Mouse (Mus musculus) embryonic facial prominence, embryonic 10.5 days (tissue): ENCODE measurements around the gene Tmcc3. TPM values are rescaled to one million over a fixed set of nuclear protein-coding genes. Genes with fewer than 3 reads are reported as not detected.

ENCODE experiments used
- DNase-seq: peaks from one replicate; pipeline ENCODE4 v3.0.0-alpha.2; 2017; ENCODE audit warnings: low spot score
- H3K27ac ChIP-seq: fragments of 300-500 bp; sonication (generic); replicated peaks from 2 replicates; pipeline ENCODE4 v1.5.1; 2016; ENCODE audit warnings: mild to moderate bottlenecking
- H3K27me3 ChIP-seq: fragments of 300-500 bp; sonication (generic); replicated peaks from 2 replicates; pipeline ENCODE4 v1.6.1; 2016; ENCODE audit warnings: low read depth, mild to moderate bottlenecking; ENCODE audit not compliant: poor library complexity, severe bottlenecking
- H3K36me3 ChIP-seq: fragments of 300-500 bp; sonication (generic); replicated peaks from 2 replicates; pipeline ENCODE4 v1.6.1; 2016; ENCODE audit warnings: mild to moderate bottlenecking, moderate library complexity
- H3K4me1 ChIP-seq: fragments of 300-500 bp; sonication (generic); 2 replicates; pipeline ENCODE4 v1.6.1; 2016
- H3K4me3 ChIP-seq: fragments of 300-500 bp; sonication (generic); 2 replicates; pipeline ENCODE4 v1.5.1; 2016; ENCODE audit warnings: mild to moderate bottlenecking, moderate library complexity
- H3K9me3 ChIP-seq: fragments of 300-500 bp; sonication (generic); 2 replicates; pipeline ENCODE4 v1.6.1; 2016; ENCODE audit warnings: mild to moderate bottlenecking
- WGBS: fragments of 180-500 bp; shearing (Covaris S2); methylation state at CpG from one replicate; pipeline ENCODE4 v1.1.7; 2016; 5-methylcytosine and 5-hydroxymethylcytosine counted together
- polyA plus RNA-seq: library from polyadenylated mRNA; unstranded; fragments of >200 nt; fragmentation: Nextera tagmentation; extraction: Ambion mirVana; gene quantifications from 2 replicates; pipeline ENCODE4 v1.2.1, GENCODE M21; 2016

Gene Tmcc3
- polyA plus RNA-seq, 1 experiment from 2014 or later: 3.2 TPM

DNA sequence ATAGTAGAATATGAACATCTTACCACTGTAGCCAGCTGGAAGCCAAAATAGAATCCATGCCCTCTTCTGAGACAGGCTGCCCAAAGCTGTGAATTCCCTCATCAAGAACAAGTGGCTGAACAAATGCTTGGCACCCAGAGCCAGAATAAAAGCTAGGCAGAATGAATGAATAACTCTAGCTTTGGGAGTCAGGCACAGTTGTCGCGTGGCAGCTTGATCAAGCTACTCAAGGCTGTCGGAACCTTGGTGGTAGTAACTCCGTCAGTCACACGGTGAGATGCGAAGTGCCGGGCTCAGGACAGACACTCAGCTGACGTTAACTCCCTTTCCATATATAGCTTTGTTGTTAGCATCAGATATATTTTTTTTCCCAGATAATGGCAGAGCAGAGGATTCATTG is 232.2 kb downstream of the Tmcc3 start:
- 76% methylated on average over 8 of the region's 8 CpGs for WGBS
- no peak overlapping the region for H3K4me3 ChIP-seq
- DNase-seq: no peak
- 0 out of 2 replicates have a peak, but pooled peaks cover 2% of the 10 kb centered on the region for H3K36me3 ChIP-seq
- peaks cover 9% of the 10 kb centered on the region for H3K9me3 ChIP-seq
- peaks cover 18% of the 10 kb centered on the region for H3K4me1 ChIP-seq
- no peak overlapping the region for H3K27ac ChIP-seq
- H3K27me3 ChIP-seq: no peaks in the 10 kb centered on the region

DNA sequence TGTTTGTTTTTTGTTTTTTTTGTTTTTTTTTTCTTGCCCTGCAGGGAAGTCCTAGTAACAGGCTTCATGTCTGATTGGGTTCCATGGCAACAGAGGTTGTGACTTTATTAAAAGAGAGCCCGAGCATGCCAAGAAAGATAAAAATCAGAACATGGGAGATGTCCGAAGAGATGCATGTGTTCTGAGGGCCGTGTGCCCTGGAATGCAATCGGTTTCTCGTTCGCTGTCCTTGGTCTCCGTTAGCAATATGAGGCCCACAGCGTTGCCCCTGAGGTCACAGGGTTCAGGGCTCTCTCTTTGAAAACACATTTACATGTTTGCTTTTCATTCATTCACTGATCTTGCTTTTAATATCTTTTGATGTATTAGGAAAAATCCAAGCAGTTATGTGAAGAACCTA is 233.1 kb downstream of the Tmcc3 start:
- WGBS: 11% methylated on average over 8 of the region's 8 CpGs
- H3K36me3 ChIP-seq: 0 out of 2 replicates have a peak, but pooled peaks cover 2% of the 10 kb centered on the region
- H3K4me3 ChIP-seq: 0 out of 2 replicates have a peak overlapping the region, but pooled peaks have one; percentile 37
- H3K27me3 ChIP-seq: no peaks in the 10 kb centered on the region
- no peak overlapping the region; the same call in 1 of the 2 replicates for H3K27ac ChIP-seq
- DNase-seq: peak; percentile 30
- H3K4me1 ChIP-seq: peaks cover 26% of the 10 kb centered on the region
- H3K9me3 ChIP-seq: peaks cover 9% of the 10 kb centered on the region

DNA sequence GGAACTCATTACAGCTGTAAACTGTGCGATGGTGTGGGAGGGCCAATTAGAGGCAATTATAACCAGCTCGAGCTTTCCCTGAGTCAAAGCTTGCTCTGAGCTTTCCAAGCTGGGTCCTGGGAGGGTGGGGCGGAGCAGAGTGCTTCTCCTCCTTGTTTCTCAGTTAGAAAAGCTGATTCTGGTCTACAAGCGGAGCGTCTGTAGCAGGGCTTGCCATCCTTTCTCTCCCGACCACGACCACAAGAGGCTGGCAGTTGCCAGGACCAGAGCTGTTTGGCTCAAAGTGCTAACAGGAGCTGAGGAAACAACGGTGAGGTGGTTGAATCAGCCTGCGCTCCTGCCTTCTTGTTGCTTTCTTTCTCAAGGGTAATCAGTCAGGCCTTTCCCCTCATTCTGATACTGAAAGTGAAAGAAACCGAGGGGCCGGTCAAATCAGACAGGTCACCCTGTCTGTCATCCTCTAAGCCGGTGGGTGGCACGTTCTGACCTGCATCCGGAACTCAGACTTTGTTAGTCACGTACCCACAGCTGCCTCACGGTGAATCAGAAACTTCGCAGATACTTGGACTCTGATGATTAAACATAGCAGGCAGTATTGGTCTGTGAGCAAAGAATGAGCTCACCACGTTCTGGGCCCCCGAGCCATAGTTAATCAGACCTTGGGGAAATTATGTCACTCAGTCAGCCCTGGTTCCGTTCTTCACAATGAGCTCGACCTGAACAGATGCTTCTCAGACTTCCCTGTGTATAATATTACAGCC is 233.7 kb downstream of the Tmcc3 start:
- Histone ChIP-seq H3K36me3 (0 out of 2 replicates have a peak, but pooled peaks cover 2% of the 10 kb centered on the region), H3K27ac (peak overlapping the region; percentile 65), H3K4me3 (peak overlapping the region; percentile 37), H3K9me3 (peaks cover 9% of the 10 kb centered on the region), H3K4me1 (peaks cover 29% of the 10 kb centered on the region), H3K27me3 (no peaks in the 10 kb centered on the region)
- peak; percentile 41 for DNase-seq
- 37% methylated on average over 21 of the region's 21 CpGs for WGBS

- DNase-seq: no peak
- peaks cover 5% of the 10 kb centered on the region; the same call in 1 of the 2 replicates for H3K9me3 ChIP-seq
- H3K27ac ChIP-seq: no peak overlapping the region
- H3K4me1 ChIP-seq: peaks cover 33% of the 10 kb centered on the region
- H3K36me3 ChIP-seq: no peaks in the 10 kb centered on the region
- WGBS: 84% methylated on average over 6 of the region's 6 CpGs
- no peaks in the 10 kb centered on the region for H3K27me3 ChIP-seq
- H3K4me3 ChIP-seq: no peak overlapping the region
These were observed 234.9 kb downstream of the Tmcc3 start for GRCm38 (mm10) chr10:94546617-94547016.

DNA sequence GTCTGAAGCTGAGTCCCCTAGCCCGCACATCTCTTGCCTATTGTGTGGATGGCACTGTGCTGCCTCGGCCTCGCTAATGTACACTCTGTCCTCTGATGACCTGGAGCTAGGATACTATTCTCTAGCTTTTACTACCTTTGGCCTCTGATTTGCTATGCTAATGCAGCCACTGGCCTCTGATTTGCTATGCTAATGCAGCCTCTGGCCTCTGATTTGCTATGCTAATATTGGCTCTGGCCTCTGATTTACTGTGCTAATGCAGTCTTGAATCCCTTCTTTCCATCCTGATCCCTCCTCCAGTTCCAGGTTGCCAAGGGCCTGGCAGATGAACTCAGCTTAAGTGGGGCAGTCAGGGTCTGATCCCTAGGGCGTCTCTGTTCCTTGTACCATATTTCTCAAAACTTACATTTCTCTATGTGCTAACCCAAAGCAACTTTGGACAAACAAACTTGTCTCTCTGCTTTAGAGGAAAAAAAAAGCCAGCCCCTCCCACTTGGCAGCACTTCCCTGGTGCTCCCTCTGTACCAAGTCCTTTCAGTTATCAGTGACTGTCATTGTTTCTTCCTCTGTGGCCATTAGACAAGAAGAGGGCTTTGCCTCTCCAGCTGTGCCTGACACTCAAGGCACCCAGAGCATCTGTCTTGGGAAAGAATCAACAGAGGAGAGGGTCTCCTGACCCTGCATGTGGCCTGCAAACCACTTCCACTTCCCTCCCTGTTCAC is 237.9 kb downstream of the Tmcc3 start:
- no peak for DNase-seq
- H3K4me3 ChIP-seq: no peak overlapping the region
- no peaks in the 10 kb centered on the region for H3K36me3 ChIP-seq
- H3K9me3 ChIP-seq: no peaks in the 10 kb centered on the region
- no peaks in the 10 kb centered on the region for H3K27me3 ChIP-seq
- H3K4me1 ChIP-seq: peaks cover 32% of the 10 kb centered on the region
- H3K27ac ChIP-seq: no peak overlapping the region
- 56% methylated on average over 4 of the region's 4 CpGs for WGBS

DNA sequence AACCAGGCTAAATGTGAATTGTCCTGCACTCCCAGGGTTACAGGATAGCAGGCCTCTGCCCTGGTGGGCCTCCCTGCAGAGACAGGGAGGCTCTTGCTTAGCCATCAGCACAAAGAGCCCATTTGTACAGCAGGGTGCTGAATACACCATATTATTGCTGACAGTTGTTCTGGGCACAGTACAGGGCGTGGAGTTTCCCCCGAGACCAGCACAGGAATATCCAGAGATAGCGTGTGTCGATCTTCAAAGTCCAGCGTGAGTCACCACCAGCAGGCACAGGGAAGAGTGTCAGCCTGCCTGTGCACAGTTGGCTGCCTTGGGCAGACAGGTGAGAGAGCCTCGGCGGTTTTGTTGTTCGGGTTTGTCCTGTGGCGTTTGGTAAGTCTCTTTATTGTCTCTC is 238.9 kb downstream of the Tmcc3 start:
- 66% methylated on average over 9 of the region's 9 CpGs for WGBS
- Histone ChIP-seq H3K27ac (0 out of 2 replicates have a peak overlapping the region, but pooled peaks have one; percentile 27), H3K4me3 (no peak overlapping the region), H3K36me3 (no peaks in the 10 kb centered on the region), H3K9me3 (no peaks in the 10 kb centered on the region), H3K4me1 (peaks cover 22% of the 10 kb centered on the region), H3K27me3 (no peaks in the 10 kb centered on the region)
- no peak for DNase-seq

- DNase-seq: no peak
- Histone ChIP-seq H3K27me3 (no peaks in the 10 kb centered on the region), H3K9me3 (no peaks in the 10 kb centered on the region), H3K4me3 (no peak overlapping the region), H3K27ac (0 out of 2 replicates have a peak overlapping the region, but pooled peaks have one; percentile 27), H3K4me1 (peaks cover 18% of the 10 kb centered on the region), H3K36me3 (no peaks in the 10 kb centered on the region)
- WGBS: 36% methylated on average over 2 of the region's 2 CpGs
These were observed 239.3 kb downstream of the Tmcc3 start for GRCm38 (mm10) chr10:94551065-94551464.

GRCm38 (mm10) chr10:94551511-94551910 is 239.8 kb downstream of the Tmcc3 start:
- H3K4me3 ChIP-seq: no peak overlapping the region
- 92% methylated on average over 6 of the region's 6 CpGs for WGBS

GRCm38 (mm10) chr10:94551924-94552523 is 240.3 kb downstream of the Tmcc3 start:
- no peak overlapping the region for H3K27ac ChIP-seq
- no peaks in the 10 kb centered on the region for H3K27me3 ChIP-seq
- peaks cover 15% of the 10 kb centered on the region for H3K4me1 ChIP-seq
- 78% methylated on average over 7 of the region's 7 CpGs for WGBS
- no peak for DNase-seq
- H3K9me3 ChIP-seq: no peaks in the 10 kb centered on the region
- H3K36me3 ChIP-seq: no peaks in the 10 kb centered on the region
- no peak overlapping the region for H3K4me3 ChIP-seq

More at GRCm38 (mm10) chr10:94551511-94551910, 239.8 kb downstream of the Tmcc3 start:
- Histone ChIP-seq H3K36me3 (no peaks in the 10 kb centered on the region), H3K27ac (no peak overlapping the region), H3K9me3 (no peaks in the 10 kb centered on the region), H3K4me1 (peaks cover 15% of the 10 kb centered on the region), H3K27me3 (no peaks in the 10 kb centered on the region)
- no peak for DNase-seq

GRCm38 (mm10) chr10:94555394-94555793 is 243.6 kb downstream of the Tmcc3 start:
- DNase-seq: no peak
- no peaks in the 10 kb centered on the region for H3K36me3 ChIP-seq
- H3K4me3 ChIP-seq: no peak overlapping the region
- H3K9me3 ChIP-seq: no peaks in the 10 kb centered on the region
- H3K27ac ChIP-seq: no peak overlapping the region
- no peaks in the 10 kb centered on the region for H3K27me3 ChIP-seq
- peaks cover 4% of the 10 kb centered on the region; the same call in 1 of the 2 replicates for H3K4me1 ChIP-seq
- 80% methylated on average over 2 of the region's 2 CpGs for WGBS

DNA sequence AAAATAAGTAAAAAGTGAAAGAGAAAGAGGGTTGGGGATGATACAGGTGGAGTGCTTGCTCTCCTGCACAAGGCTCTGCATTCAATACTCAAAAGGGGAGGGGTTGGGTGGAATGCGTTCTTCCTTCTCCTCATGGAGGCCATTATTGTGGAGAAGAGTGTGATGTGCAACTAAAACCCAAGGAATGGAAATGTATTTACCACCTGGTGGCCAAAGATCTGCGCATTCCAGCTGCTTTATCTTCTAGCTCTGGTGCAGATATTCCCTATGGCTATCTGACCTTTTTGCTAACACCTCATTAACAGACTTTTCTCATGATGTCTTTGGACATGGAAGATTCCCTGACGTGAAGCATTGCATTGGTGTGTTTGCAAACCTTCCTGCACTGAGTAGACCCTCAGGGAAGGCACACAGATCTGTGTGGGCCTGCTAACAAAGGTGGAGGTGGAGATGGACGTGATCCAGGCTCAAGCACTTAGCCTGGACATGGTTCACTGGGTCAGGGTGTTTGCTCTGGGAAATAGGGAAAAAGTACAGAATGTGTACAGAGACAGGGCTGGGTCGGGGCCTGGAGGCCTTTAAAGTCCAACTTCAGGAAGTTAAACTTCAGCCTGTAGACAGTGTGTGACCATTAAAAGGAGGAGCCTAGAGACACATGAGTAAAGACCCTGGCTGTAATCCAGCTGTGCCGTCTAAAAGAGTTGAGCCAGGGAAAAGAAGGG is 245.8 kb downstream of the Tmcc3 start:
- H3K27me3 ChIP-seq: no peaks in the 10 kb centered on the region
- 76% methylated on average over 6 of the region's 6 CpGs for WGBS
- no peaks in the 10 kb centered on the region for H3K9me3 ChIP-seq
- no peak overlapping the region for H3K27ac ChIP-seq
- H3K4me3 ChIP-seq: no peak overlapping the region
- no peaks in the 10 kb centered on the region for H3K4me1 ChIP-seq
- no peaks in the 10 kb centered on the region for H3K36me3 ChIP-seq
- DNase-seq: no peak

DNA sequence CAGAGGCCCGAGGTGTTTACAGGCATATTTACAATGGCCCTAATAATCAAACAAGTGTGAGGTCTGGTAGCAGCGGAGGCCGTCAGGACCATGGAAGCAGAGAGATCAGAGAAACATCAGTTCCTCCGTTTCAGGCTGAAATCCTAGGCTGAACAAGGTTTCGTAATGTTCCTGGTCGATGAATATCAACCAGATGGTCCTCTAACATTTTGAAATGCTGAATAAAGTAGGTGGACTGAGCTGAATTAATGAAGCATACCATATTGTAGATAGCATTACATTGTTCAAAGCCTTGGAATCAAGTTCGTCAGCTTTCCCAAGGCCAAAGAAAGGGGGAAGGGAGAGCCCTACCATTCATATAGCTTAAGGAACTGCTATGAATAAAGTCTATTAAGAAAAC is 247.1 kb downstream of the Tmcc3 start:
- H3K4me3 ChIP-seq: no peak overlapping the region
- WGBS: 89% methylated on average over 7 of the region's 7 CpGs

More for the DNA sequence above, 247.1 kb downstream of the Tmcc3 start:
- Histone ChIP-seq H3K9me3 (no peaks in the 10 kb centered on the region), H3K27ac (no peak overlapping the region), H3K4me1 (no peaks in the 10 kb centered on the region), H3K27me3 (no peaks in the 10 kb centered on the region), H3K36me3 (no peaks in the 10 kb centered on the region)
- no peak for DNase-seq
